Mouse (Mus musculus): ENCODE results near the gene Lpxn. TPM values are rescaled to one million over a fixed set of nuclear protein-coding genes. Genes with fewer than 3 reads are reported as not detected.

Lpxn gene
- polyA plus RNA-seq, 1 experiment from 2014 or later: 2.8 TPM

- no peak overlapping the region for H3K9ac ChIP-seq (ENCODE audit: low read length)
- no peak overlapping the region for H3K4me2 ChIP-seq (ENCODE audit: low read depth, low read length)
- H3K4me3 ChIP-seq (replicated peaks; ENCODE audit: low read length): no peak overlapping the region
- no peaks in the 10 kb centered on the region for H3K9me3 ChIP-seq (replicated peaks; ENCODE audit: control insufficient read depth, low read length)
- no peaks in the 10 kb centered on the region for H3K4me1 ChIP-seq (ENCODE audit: control insufficient read depth, insufficient read depth, low read length)
- ATAC-seq (ENCODE audit: insufficient read depth, low FRiP score): no peak
- H3K27ac ChIP-seq (ENCODE audit: low read length): no peak overlapping the region
- WGBS: 83% methylated on average over 3 of the region's 3 CpGs
- no peaks in the 10 kb centered on the region for H3K27me3 ChIP-seq (ENCODE audit: control insufficient read depth, insufficient read depth, low read length)
- H3K36me3 ChIP-seq (ENCODE audit: control insufficient read depth, insufficient read depth, low read length): no peaks in the 10 kb centered on the region
Measured at GRCm38 (mm10) chr19:12799081-12799480, 3.1 kb downstream of the Lpxn start.

DNA sequence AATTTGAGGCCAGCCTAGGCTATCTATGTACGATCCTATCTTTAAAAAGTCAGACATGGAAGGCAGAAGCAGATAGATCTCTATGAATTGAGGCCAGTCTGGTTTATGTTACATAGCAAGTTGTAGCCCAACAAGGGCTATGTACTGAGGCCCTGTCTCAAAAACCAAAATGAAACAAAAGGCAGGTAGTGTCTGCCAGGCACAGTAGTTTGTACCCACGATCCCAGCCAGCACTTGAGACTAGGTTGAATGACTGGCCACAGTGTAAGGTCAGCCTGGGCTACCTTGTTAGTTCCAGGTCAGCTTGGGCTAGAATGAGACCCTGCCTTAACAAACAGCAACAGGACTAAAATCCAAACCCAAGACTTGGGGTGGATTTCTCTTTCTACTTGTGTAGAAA lies 4.6 kb downstream of the Lpxn start:
- 66% methylated on average over 2 of the region's 2 CpGs for WGBS
- Histone ChIP-seq H3K4me2 (ENCODE audit: low read depth, low read length) (no peak overlapping the region), H3K9me3 (replicated peaks; ENCODE audit: control insufficient read depth, low read length) (no peaks in the 10 kb centered on the region), H3K4me1 (ENCODE audit: control insufficient read depth, insufficient read depth, low read length) (no peaks in the 10 kb centered on the region), H3K27me3 (ENCODE audit: control insufficient read depth, insufficient read depth, low read length) (no peaks in the 10 kb centered on the region), H3K36me3 (ENCODE audit: control insufficient read depth, insufficient read depth, low read length) (no peaks in the 10 kb centered on the region), H3K9ac (ENCODE audit: low read length) (no peak overlapping the region), H3K27ac (ENCODE audit: low read length) (no peak overlapping the region), H3K4me3 (replicated peaks; ENCODE audit: low read length) (no peak overlapping the region)
- no peak for ATAC-seq (ENCODE audit: insufficient read depth, low FRiP score)

DNA sequence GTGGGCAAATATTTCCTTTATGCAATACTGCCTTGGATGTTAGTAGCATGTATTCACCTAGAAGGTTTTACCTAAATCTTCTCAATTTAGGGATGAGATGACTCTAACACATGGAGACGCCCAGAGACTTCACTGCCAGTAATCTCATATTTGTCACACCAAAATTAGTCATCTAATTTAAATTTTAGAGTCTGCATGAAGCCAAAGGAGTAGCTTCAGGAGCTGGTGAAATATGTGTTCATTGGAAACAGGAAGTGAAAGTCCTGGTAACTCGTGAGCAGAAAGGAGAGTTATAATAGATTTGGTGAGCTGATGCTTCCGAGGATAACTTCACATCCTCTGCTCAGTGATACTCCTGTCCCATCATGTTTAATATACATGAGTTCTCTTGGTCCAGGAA lies 5.1 kb downstream of the Lpxn start:
- Histone ChIP-seq H3K27ac (ENCODE audit: low read length) (no peak overlapping the region), H3K4me1 (ENCODE audit: control insufficient read depth, insufficient read depth, low read length) (no peaks in the 10 kb centered on the region), H3K9me3 (replicated peaks; ENCODE audit: control insufficient read depth, low read length) (no peaks in the 10 kb centered on the region), H3K4me3 (replicated peaks; ENCODE audit: low read length) (no peak overlapping the region), H3K4me2 (ENCODE audit: low read depth, low read length) (no peak overlapping the region), H3K27me3 (ENCODE audit: control insufficient read depth, insufficient read depth, low read length) (no peaks in the 10 kb centered on the region), H3K9ac (ENCODE audit: low read length) (no peak overlapping the region), H3K36me3 (ENCODE audit: control insufficient read depth, insufficient read depth, low read length) (no peaks in the 10 kb centered on the region)
- ATAC-seq (ENCODE audit: insufficient read depth, low FRiP score): no peak
- 67% methylated on average over 3 of the region's 3 CpGs for WGBS

DNA sequence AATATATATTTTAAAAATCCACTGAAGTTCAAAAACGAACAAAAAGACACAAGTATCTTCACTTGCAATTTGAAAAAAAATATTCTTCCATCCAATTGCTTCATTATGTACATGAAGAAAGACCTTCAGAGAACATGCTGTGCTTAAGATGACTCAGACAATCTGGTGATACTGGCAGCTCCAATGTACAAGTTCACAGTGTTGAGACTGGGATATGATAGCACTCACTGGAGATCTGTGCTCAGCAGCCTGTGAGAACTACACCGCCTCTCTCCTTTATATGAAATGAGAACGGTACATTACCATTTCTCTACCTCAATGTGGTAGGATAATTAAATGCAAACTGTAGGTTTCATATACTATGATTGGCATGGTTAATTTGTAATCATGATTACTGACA lies 6.8 kb downstream of the Lpxn start:
- no peak overlapping the region for H3K4me2 ChIP-seq (ENCODE audit: low read depth, low read length)
- no peaks in the 10 kb centered on the region for H3K4me1 ChIP-seq (ENCODE audit: control insufficient read depth, insufficient read depth, low read length)
- no peaks in the 10 kb centered on the region for H3K36me3 ChIP-seq (ENCODE audit: control insufficient read depth, insufficient read depth, low read length)
- 72% methylated on average over 3 of the region's 3 CpGs for WGBS
- no peak for ATAC-seq (ENCODE audit: insufficient read depth, low FRiP score)
- H3K27me3 ChIP-seq (ENCODE audit: control insufficient read depth, insufficient read depth, low read length): no peaks in the 10 kb centered on the region
- no peak overlapping the region for H3K9ac ChIP-seq (ENCODE audit: low read length)
- no peak overlapping the region for H3K4me3 ChIP-seq (replicated peaks; ENCODE audit: low read length)
- H3K27ac ChIP-seq (ENCODE audit: low read length): no peak overlapping the region
- no peaks in the 10 kb centered on the region for H3K9me3 ChIP-seq (replicated peaks; ENCODE audit: control insufficient read depth, low read length)

- no peak overlapping the region for H3K4me2 ChIP-seq (ENCODE audit: low read depth, low read length)
- H3K4me3 ChIP-seq (replicated peaks; ENCODE audit: low read length): no peak overlapping the region
- H3K27ac ChIP-seq (ENCODE audit: low read length): no peak overlapping the region
- no peaks in the 10 kb centered on the region for H3K36me3 ChIP-seq (ENCODE audit: control insufficient read depth, insufficient read depth, low read length)
- H3K4me1 ChIP-seq (ENCODE audit: control insufficient read depth, insufficient read depth, low read length): no peaks in the 10 kb centered on the region
- WGBS: 73% methylated on average over 1 of the region's 1 CpGs
- no peaks in the 10 kb centered on the region for H3K27me3 ChIP-seq (ENCODE audit: control insufficient read depth, insufficient read depth, low read length)
- no peak overlapping the region for H3K9ac ChIP-seq (ENCODE audit: low read length)
- no peaks in the 10 kb centered on the region for H3K9me3 ChIP-seq (replicated peaks; ENCODE audit: control insufficient read depth, low read length)
- ATAC-seq (ENCODE audit: insufficient read depth, low FRiP score): no peak
Measured at GRCm38 (mm10) chr19:12804237-12804636, 8.2 kb downstream of the Lpxn start.

GRCm38 (mm10) chr19:12805730-12806129 lies 9.7 kb downstream of the Lpxn start:
- H3K36me3 ChIP-seq (ENCODE audit: control insufficient read depth, insufficient read depth, low read length): no peaks in the 10 kb centered on the region

DNA sequence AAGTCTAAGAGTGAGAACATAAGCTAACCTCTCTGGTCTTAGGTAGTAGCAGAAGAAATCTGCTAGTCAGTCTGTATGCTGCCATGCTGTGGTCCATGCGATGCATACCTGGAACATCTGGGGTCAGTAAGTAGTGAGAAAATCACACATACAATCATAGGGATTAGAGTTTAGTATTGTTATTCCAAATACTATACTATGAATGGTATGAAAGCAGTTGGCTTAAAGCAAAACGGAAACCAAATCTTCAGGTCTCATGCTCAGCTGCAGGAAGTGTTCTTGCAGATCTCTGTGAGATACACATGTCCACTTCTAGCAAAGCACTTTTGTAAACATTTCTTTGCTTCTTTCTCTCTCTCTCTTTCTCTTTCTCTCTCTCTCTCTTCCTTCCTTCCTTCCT lies 10.2 kb downstream of the Lpxn start:
- H3K27me3 ChIP-seq (ENCODE audit: control insufficient read depth, insufficient read depth, low read length): no peaks in the 10 kb centered on the region
- no peaks in the 10 kb centered on the region for H3K36me3 ChIP-seq (ENCODE audit: control insufficient read depth, insufficient read depth, low read length)
- 75% methylated on average over 2 of the region's 2 CpGs for WGBS
- H3K9me3 ChIP-seq (replicated peaks; ENCODE audit: control insufficient read depth, low read length): no peaks in the 10 kb centered on the region
- no peak for ATAC-seq (ENCODE audit: insufficient read depth, low FRiP score)
- no peak overlapping the region for H3K4me2 ChIP-seq (ENCODE audit: low read depth, low read length)
- H3K4me1 ChIP-seq (ENCODE audit: control insufficient read depth, insufficient read depth, low read length): no peaks in the 10 kb centered on the region
- H3K4me3 ChIP-seq (replicated peaks; ENCODE audit: low read length): no peak overlapping the region
- no peak overlapping the region for H3K9ac ChIP-seq (ENCODE audit: low read length)
- no peak overlapping the region for H3K27ac ChIP-seq (ENCODE audit: low read length)

More at GRCm38 (mm10) chr19:12805730-12806129, 9.7 kb downstream of the Lpxn start:
- no peak overlapping the region for H3K4me3 ChIP-seq (replicated peaks; ENCODE audit: low read length)
- no peak overlapping the region for H3K4me2 ChIP-seq (ENCODE audit: low read depth, low read length)
- 83% methylated on average over 3 of the region's 3 CpGs for WGBS
- H3K27ac ChIP-seq (ENCODE audit: low read length): no peak overlapping the region
- no peaks in the 10 kb centered on the region for H3K9me3 ChIP-seq (replicated peaks; ENCODE audit: control insufficient read depth, low read length)
- H3K27me3 ChIP-seq (ENCODE audit: control insufficient read depth, insufficient read depth, low read length): no peaks in the 10 kb centered on the region
- no peak overlapping the region for H3K9ac ChIP-seq (ENCODE audit: low read length)
- no peaks in the 10 kb centered on the region for H3K4me1 ChIP-seq (ENCODE audit: control insufficient read depth, insufficient read depth, low read length)
- ATAC-seq (ENCODE audit: insufficient read depth, low FRiP score): no peak

DNA sequence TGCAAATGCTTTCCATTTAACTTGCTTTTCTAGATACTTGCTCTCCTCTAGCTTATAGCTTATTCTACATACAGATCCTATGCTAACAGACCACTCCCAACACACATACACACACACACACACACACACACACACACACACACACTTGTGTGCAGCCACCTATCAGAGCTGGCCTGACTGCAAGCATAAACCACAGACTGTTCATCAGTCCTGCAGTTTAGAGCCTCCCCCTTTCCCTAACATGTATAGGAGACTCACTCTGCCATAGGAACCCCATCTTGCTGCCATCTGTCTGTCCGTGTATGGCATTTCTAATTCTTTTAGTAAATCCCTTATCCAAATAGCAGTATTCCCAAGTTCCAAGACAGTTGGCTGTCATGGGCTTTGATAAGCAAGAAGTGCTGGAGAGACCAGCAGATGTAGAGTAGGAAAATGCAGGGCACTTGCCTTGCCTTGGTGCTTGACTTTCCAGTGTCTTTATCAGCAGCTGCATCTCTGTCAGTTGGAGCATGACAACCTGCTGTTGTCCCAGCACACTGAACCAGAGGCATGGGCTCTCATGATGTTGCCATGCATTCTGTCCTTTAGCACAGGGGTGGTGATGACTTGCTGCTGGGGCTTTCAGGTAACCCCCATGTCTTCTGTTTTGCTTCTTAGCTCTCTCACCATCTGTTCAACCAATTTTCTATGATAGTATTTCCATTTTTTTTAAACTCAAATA lies 16.8 kb downstream of the Lpxn start:
- no peaks in the 10 kb centered on the region for H3K4me1 ChIP-seq (ENCODE audit: control insufficient read depth, insufficient read depth, low read length)
- H3K27me3 ChIP-seq (ENCODE audit: control insufficient read depth, insufficient read depth, low read length): no peaks in the 10 kb centered on the region
- no peaks in the 10 kb centered on the region for H3K36me3 ChIP-seq (ENCODE audit: control insufficient read depth, insufficient read depth, low read length)
- ATAC-seq (ENCODE audit: insufficient read depth, low FRiP score): no peak
- 56% methylated on average over 1 of the region's 1 CpGs for WGBS
- H3K4me2 ChIP-seq (ENCODE audit: low read depth, low read length): no peak overlapping the region
- no peak overlapping the region for H3K9ac ChIP-seq (ENCODE audit: low read length)
- H3K9me3 ChIP-seq (replicated peaks; ENCODE audit: control insufficient read depth, low read length): no peaks in the 10 kb centered on the region
- no peak overlapping the region for H3K27ac ChIP-seq (ENCODE audit: low read length)
- H3K4me3 ChIP-seq (replicated peaks; ENCODE audit: low read length): no peak overlapping the region

GRCm38 (mm10) chr19:12813883-12814282 lies 17.9 kb downstream of the Lpxn start:
- Histone ChIP-seq H3K4me3 (replicated peaks; ENCODE audit: low read length) (no peak overlapping the region), H3K9me3 (replicated peaks; ENCODE audit: control insufficient read depth, low read length) (no peaks in the 10 kb centered on the region), H3K9ac (ENCODE audit: low read length) (no peak overlapping the region), H3K4me1 (ENCODE audit: control insufficient read depth, insufficient read depth, low read length) (no peaks in the 10 kb centered on the region), H3K27ac (ENCODE audit: low read length) (no peak overlapping the region), H3K27me3 (ENCODE audit: control insufficient read depth, insufficient read depth, low read length) (no peaks in the 10 kb centered on the region), H3K4me2 (ENCODE audit: low read depth, low read length) (no peak overlapping the region), H3K36me3 (ENCODE audit: control insufficient read depth, insufficient read depth, low read length) (no peaks in the 10 kb centered on the region)
- no peak for ATAC-seq (ENCODE audit: insufficient read depth, low FRiP score)
- WGBS: 73% methylated on average over 1 of the region's 1 CpGs
